Mouse (Mus musculus): Measurements from ENCODE around the gene Fam210b. TPM values are rescaled to one million over a fixed set of nuclear protein-coding genes. Genes with fewer than 3 reads are reported as not detected.
"Not testable (repeated sequence)": the region's sequence is repeated elsewhere in the genome, so short reads cannot be mapped to it uniquely, and the experiment has no call there.

Fam210b gene
- polyA plus RNA-seq (2015; fragmentation: Nextera tagmentation; extraction: Ambion mirVana): 19.0 and 21.3 TPM in 2 replicates

- Histone ChIP-seq H3K9ac (peak within 1 kb of the TSS; percentile 45), H3K4me2 (replicated peaks) (peak within 1 kb of the TSS; percentile 98), H3K4me1 (peaks cover 21% of the 10 kb centered on the region), H3K9me3 (replicated peaks) (no peaks in the 10 kb centered on the region), H3K27ac (replicated peaks) (peak within 1 kb of the TSS; percentile 65), H3K36me3 (no peaks in the 10 kb centered on the region), H3K27me3 (no peaks in the 10 kb centered on the region), H3K4me3 (replicated peaks) (peak within 1 kb of the TSS; percentile 62)
- peak; percentile 97 for ATAC-seq (ENCODE audit: insufficient number of reproducible peaks, low FRiP score, low TSS enrichment, low read depth)
- WGBS: 0% methylated on average over 35 of the region's 35 CpGs
Observed at GRCm38 (mm10) chr2:172345258-172345738, at the start of gene Fam210b. Gene Fam210b (plus strand): TSS chr2:172345565.

- Histone ChIP-seq H3K27me3 (no peaks in the 10 kb centered on the region), H3K4me3 (replicated peaks) (no peak overlapping the region), H3K4me2 (replicated peaks) (no peak overlapping the region), H3K4me1 (0 out of 2 replicates have a peak, but pooled peaks cover 8% of the 10 kb centered on the region), H3K9ac (no peak overlapping the region), H3K9me3 (replicated peaks) (no peaks in the 10 kb centered on the region), H3K27ac (replicated peaks) (no peak overlapping the region), H3K36me3 (no peaks in the 10 kb centered on the region)
- ATAC-seq (ENCODE audit: insufficient number of reproducible peaks, low FRiP score, low TSS enrichment, low read depth): no peak
- WGBS: 53% methylated on average over 1 of the region's 1 CpGs
Observed at GRCm38 (mm10) chr2:172298083-172298482, 47.3 kb upstream of the Fam210b start.

GRCm38 (mm10) chr2:172298542-172298941 is 46.8 kb upstream of the Fam210b start:
- Histone ChIP-seq H3K4me2 (replicated peaks) (no peak overlapping the region), H3K9ac (no peak overlapping the region), H3K27me3 (no peaks in the 10 kb centered on the region), H3K4me1 (0 out of 2 replicates have a peak, but pooled peaks cover 8% of the 10 kb centered on the region), H3K36me3 (no peaks in the 10 kb centered on the region), H3K9me3 (replicated peaks) (no peaks in the 10 kb centered on the region), H3K4me3 (replicated peaks) (no peak overlapping the region), H3K27ac (replicated peaks) (no peak overlapping the region)
- 14% methylated on average over 1 of the region's 1 CpGs for WGBS
- no peak for ATAC-seq (ENCODE audit: insufficient number of reproducible peaks, low FRiP score, low TSS enrichment, low read depth)

- Histone ChIP-seq H3K27ac (replicated peaks) (no peak overlapping the region), H3K4me1 (0 out of 2 replicates have a peak, but pooled peaks cover 8% of the 10 kb centered on the region), H3K27me3 (no peaks in the 10 kb centered on the region), H3K9me3 (replicated peaks) (no peaks in the 10 kb centered on the region), H3K9ac (no peak overlapping the region), H3K4me2 (replicated peaks) (no peak overlapping the region), H3K4me3 (replicated peaks) (no peak overlapping the region), H3K36me3 (no peaks in the 10 kb centered on the region)
- 8% methylated on average over 14 of the region's 14 CpGs for WGBS
- ATAC-seq (ENCODE audit: insufficient number of reproducible peaks, low FRiP score, low TSS enrichment, low read depth): no peak
Observed at GRCm38 (mm10) chr2:172299126-172299921, 46.0 kb upstream of the Fam210b start.

- WGBS: 92% methylated on average over 5 of the region's 5 CpGs
- no peak for ATAC-seq (ENCODE audit: insufficient number of reproducible peaks, low FRiP score, low TSS enrichment, low read depth)
- no peaks in the 10 kb centered on the region for H3K36me3 ChIP-seq
Observed at GRCm38 (mm10) chr2:172302396-172302795, 43.0 kb upstream of the Fam210b start.

GRCm38 (mm10) chr2:172304118-172304708 is 41.2 kb upstream of the Fam210b start:
- 0 out of 2 replicates have a peak, but pooled peaks cover 7% of the 10 kb centered on the region for H3K4me1 ChIP-seq
- H3K9ac ChIP-seq: no peak overlapping the region
- H3K4me3 ChIP-seq (replicated peaks): no peak overlapping the region
- WGBS: 46% methylated on average over 8 of the region's 8 CpGs
- no peaks in the 10 kb centered on the region for H3K36me3 ChIP-seq
- no peak for ATAC-seq (ENCODE audit: insufficient number of reproducible peaks, low FRiP score, low TSS enrichment, low read depth)
- H3K27me3 ChIP-seq: no peaks in the 10 kb centered on the region
- H3K4me2 ChIP-seq (replicated peaks): no peak overlapping the region
- no peaks in the 10 kb centered on the region for H3K9me3 ChIP-seq (replicated peaks)
- H3K27ac ChIP-seq (replicated peaks): no peak overlapping the region

More at GRCm38 (mm10) chr2:172302396-172302795, 43.0 kb upstream of the Fam210b start:
- no peaks in the 10 kb centered on the region for H3K27me3 ChIP-seq
- H3K4me2 ChIP-seq (replicated peaks): no peak overlapping the region
- H3K9me3 ChIP-seq (replicated peaks): no peaks in the 10 kb centered on the region
- no peak overlapping the region for H3K27ac ChIP-seq (replicated peaks)
- H3K4me1 ChIP-seq: 0 out of 2 replicates have a peak, but pooled peaks cover 8% of the 10 kb centered on the region
- H3K9ac ChIP-seq: no peak overlapping the region
- H3K4me3 ChIP-seq (replicated peaks): no peak overlapping the region

GRCm38 (mm10) chr2:172305546-172305945 is 39.8 kb upstream of the Fam210b start:
- H3K9me3 ChIP-seq (replicated peaks); H3K27ac ChIP-seq (replicated peaks); H3K4me3 ChIP-seq (replicated peaks); H3K4me1 ChIP-seq; H3K9ac ChIP-seq; H3K27me3 ChIP-seq; H3K36me3 ChIP-seq; H3K4me2 ChIP-seq (replicated peaks); ATAC-seq (ENCODE audit: insufficient number of reproducible peaks, low FRiP score, low TSS enrichment, low read depth): not testable (repeated sequence)
- WGBS: 81% methylated on average over 7 of the region's 7 CpGs

- no peak overlapping the region for H3K4me2 ChIP-seq (replicated peaks)
- no peaks in the 10 kb centered on the region for H3K9me3 ChIP-seq (replicated peaks)
- ATAC-seq (ENCODE audit: insufficient number of reproducible peaks, low FRiP score, low TSS enrichment, low read depth): no peak
- WGBS: 70% methylated on average over 4 of the region's 4 CpGs
- H3K4me1 ChIP-seq: no peaks in the 10 kb centered on the region
- H3K27me3 ChIP-seq: no peaks in the 10 kb centered on the region
- no peak overlapping the region for H3K9ac ChIP-seq
- H3K4me3 ChIP-seq (replicated peaks): no peak overlapping the region
- H3K27ac ChIP-seq (replicated peaks): no peak overlapping the region
- no peaks in the 10 kb centered on the region for H3K36me3 ChIP-seq
Observed at GRCm38 (mm10) chr2:172306544-172306943, 38.8 kb upstream of the Fam210b start.

GRCm38 (mm10) chr2:172311731-172312130 is 33.6 kb upstream of the Fam210b start:
- Histone ChIP-seq H3K9ac (no peak overlapping the region), H3K27ac (replicated peaks) (no peak overlapping the region), H3K4me3 (replicated peaks) (no peak overlapping the region), H3K4me2 (replicated peaks) (no peak overlapping the region), H3K36me3 (no peaks in the 10 kb centered on the region), H3K9me3 (replicated peaks) (no peaks in the 10 kb centered on the region), H3K27me3 (no peaks in the 10 kb centered on the region), H3K4me1 (no peaks in the 10 kb centered on the region)
- 88% methylated on average over 9 of the region's 9 CpGs for WGBS
- no peak for ATAC-seq (ENCODE audit: insufficient number of reproducible peaks, low FRiP score, low TSS enrichment, low read depth)

- Histone ChIP-seq H3K36me3 (no peaks in the 10 kb centered on the region), H3K4me3 (replicated peaks) (no peak overlapping the region), H3K9ac (no peak overlapping the region), H3K4me2 (replicated peaks) (no peak overlapping the region), H3K9me3 (replicated peaks) (no peaks in the 10 kb centered on the region), H3K4me1 (no peaks in the 10 kb centered on the region), H3K27me3 (no peaks in the 10 kb centered on the region; the same call in 1 of the 2 replicates), H3K27ac (replicated peaks) (no peak overlapping the region)
- no peak for ATAC-seq (ENCODE audit: insufficient number of reproducible peaks, low FRiP score, low TSS enrichment, low read depth)
- 13% methylated on average over 9 of the region's 9 CpGs for WGBS
Observed at GRCm38 (mm10) chr2:172320878-172321277, 24.5 kb upstream of the Fam210b start.

GRCm38 (mm10) chr2:172328248-172328647 is 17.1 kb upstream of the Fam210b start:
- no peak overlapping the region for H3K4me3 ChIP-seq (replicated peaks)
- no peak overlapping the region for H3K27ac ChIP-seq (replicated peaks)
- peaks cover 5% of the 10 kb centered on the region for H3K4me1 ChIP-seq
- H3K9ac ChIP-seq: no peak overlapping the region
- H3K4me2 ChIP-seq (replicated peaks): no peak overlapping the region
- H3K36me3 ChIP-seq: no peaks in the 10 kb centered on the region
- H3K9me3 ChIP-seq (replicated peaks): no peaks in the 10 kb centered on the region
- no peak for ATAC-seq (ENCODE audit: insufficient number of reproducible peaks, low FRiP score, low TSS enrichment, low read depth)
- peaks cover 17% of the 10 kb centered on the region for H3K27me3 ChIP-seq
- 51% methylated on average over 8 of the region's 8 CpGs for WGBS
